Mouse (Mus musculus): Measurements from ENCODE around the gene Ip6k1. TPM values are rescaled to one million over a fixed set of nuclear protein-coding genes. Genes with fewer than 3 reads are reported as not detected.
A peak's percentile ranks its signal among the peaks of the same experiment; 100 is the strongest.

Gene Ip6k1
- polyA plus RNA-seq, 1 experiment from 2014 or later, result 27.9 TPM

GRCm38 (mm10) chr9:107970311-107970710 is 32.0 kb upstream of the Ip6k1 start:
- H3K27ac ChIP-seq (ENCODE audit: low read depth, low read length), result no peak overlapping the region
- 90% methylated on average over 5 of the region's 5 CpGs for WGBS
- no peak for TF ChIP-seq CTCF (IDR thresholded peaks at IDR 0.05; ENCODE audit: low read depth)
- H3K27me3 ChIP-seq (replicated peaks; ENCODE audit: control insufficient read depth, insufficient read depth, low read length), result no peaks in the 10 kb centered on the region
- H3K4me1 ChIP-seq (replicated peaks; ENCODE audit: control insufficient read depth, insufficient read depth, low read length), result no peaks in the 10 kb centered on the region
- no peak overlapping the region for H3K4me2 ChIP-seq (replicated peaks; ENCODE audit: low read depth)
- no peak overlapping the region for H3K9ac ChIP-seq (ENCODE audit: low read depth, low read length)
- peaks cover 8% of the 10 kb centered on the region; the same call in 1 of the 2 replicates for H3K36me3 ChIP-seq (ENCODE audit: control insufficient read depth, insufficient read depth)
- H3K4me3 ChIP-seq (ENCODE audit: low read depth, low read length), result no peak overlapping the region
- H3K9me3 ChIP-seq (ENCODE audit: control insufficient read depth), result no peaks in the 10 kb centered on the region
- no peak for ATAC-seq

DNA sequence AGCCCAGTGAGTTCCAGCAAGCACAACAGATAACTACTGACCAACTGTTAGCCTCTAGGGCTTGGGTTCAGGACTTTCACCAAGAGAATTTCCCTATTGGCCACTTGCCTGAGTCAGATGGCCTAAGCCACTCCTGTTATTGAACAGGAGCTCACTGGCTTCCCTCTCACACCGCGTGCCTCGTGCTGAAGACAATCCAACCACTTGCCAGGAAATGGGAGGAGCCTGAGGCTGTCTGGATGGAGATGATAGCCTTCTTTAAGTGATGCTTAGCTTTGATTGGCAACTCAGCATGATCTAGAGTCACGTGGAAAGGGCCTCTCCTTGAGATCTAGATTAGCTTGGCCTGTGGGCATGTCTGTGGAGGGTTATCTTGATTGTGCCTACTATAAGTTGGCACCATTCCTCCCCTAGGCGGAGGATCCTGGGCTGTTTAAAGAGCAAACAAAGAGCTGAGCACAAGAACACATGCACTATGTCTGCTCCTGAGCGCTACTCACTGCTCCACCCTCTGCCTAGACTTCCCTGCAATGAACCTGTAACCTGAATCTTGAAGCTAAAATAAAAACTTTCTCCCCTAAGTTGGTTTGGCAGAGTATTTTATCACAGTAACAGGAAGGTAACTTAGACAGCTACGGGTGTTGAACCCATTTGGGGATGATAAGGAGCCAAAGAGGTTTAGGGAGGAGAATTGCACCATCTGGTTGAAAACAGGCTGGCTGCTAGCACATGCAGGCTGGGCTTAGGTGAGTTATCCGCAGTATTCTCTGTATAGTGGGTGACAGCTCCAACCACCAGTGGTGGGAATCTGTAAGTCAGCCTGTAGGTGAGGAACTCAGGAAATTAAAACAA is 30.4 kb upstream of the Ip6k1 start:
- H3K4me3 ChIP-seq (ENCODE audit: low read depth, low read length), result no peak overlapping the region
- H3K27me3 ChIP-seq (replicated peaks; ENCODE audit: control insufficient read depth, insufficient read depth, low read length), result no peaks in the 10 kb centered on the region
- no peak for TF ChIP-seq CTCF (IDR thresholded peaks at IDR 0.05; ENCODE audit: low read depth)
- ATAC-seq, result peak; percentile 11; the same call in 1 of the 2 replicates
- H3K27ac ChIP-seq (ENCODE audit: low read depth, low read length), result 0 out of 2 replicates have a peak overlapping the region, but pooled peaks have one; percentile 24
- H3K36me3 ChIP-seq (ENCODE audit: control insufficient read depth, insufficient read depth), result peaks cover 12% of the 10 kb centered on the region; the same call in 1 of the 2 replicates
- no peak overlapping the region for H3K9ac ChIP-seq (ENCODE audit: low read depth, low read length)
- peaks cover 7% of the 10 kb centered on the region; the same call in 1 of the 2 replicates for H3K4me1 ChIP-seq (replicated peaks; ENCODE audit: control insufficient read depth, insufficient read depth, low read length)
- 53% methylated on average over 8 of the region's 8 CpGs for WGBS
- H3K9me3 ChIP-seq (ENCODE audit: control insufficient read depth), result no peaks in the 10 kb centered on the region
- no peak overlapping the region for H3K4me2 ChIP-seq (replicated peaks; ENCODE audit: low read depth)

- H3K9ac ChIP-seq (ENCODE audit: low read depth, low read length), result no peak overlapping the region
- ATAC-seq, result no peak
These were observed 27.7 kb upstream of the Ip6k1 start for GRCm38 (mm10) chr9:107974491-107975171.

DNA sequence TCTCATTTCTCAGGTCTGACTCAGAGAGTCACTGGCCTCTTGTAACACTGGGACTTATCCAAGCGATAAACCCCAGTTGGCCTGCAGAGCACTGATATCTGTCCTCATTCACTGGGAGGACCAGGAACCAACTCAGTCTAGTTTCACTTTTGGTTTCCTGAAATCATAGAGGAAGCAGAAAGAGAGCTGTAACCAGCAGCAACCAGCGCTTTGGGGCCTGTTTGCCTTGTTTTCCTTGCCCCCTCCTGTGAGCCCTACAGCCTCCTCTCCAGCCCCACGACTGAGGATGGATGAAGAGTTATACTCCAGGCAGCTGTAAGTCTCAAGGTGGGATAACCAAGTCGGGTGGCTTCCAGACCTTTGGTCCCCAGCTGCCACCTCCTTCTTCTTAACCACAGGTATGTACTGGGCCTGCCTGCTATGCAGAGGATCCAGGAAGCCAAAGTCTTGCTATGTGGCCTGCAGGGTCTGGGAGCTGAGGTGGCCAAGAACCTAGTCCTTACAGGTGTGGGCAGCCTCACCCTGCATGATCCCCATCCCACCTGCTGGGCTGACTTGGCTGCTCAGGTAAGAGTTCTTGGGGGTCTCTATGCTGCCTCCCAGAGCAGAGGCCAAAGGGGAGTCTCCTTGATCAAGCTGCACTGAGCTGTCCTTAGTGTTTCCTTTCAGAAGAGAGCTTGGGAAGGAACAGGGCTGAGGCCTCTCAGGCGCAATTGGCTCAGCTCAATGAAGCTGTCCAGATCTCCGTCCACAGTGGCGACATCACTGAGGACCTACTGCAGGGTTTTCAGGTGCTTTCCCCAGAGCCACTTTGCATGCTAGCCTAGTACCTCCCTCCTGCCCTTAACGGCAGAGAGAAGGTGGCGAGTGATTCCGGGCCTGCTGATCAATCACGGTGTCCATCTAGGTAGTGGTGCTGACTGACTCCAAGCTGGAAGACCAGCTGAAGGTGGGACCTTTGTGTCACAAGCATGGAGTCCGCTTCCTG is 26.6 kb upstream of the Ip6k1 start, which contains the start of gene Uba7:
Gene Uba7 (plus strand): TSS at position 107 of the 988 bp plus-strand sequence.
- H3K9ac ChIP-seq (ENCODE audit: low read depth, low read length), result peak within 1 kb of the TSS; percentile 56
- whole genome bisulfite sequencing, result 54% methylated on average over 12 of the region's 12 CpGs
- TF ChIP-seq CTCF (IDR thresholded peaks at IDR 0.05; ENCODE audit: low read depth), result no peak
- H3K4me2 ChIP-seq (replicated peaks; ENCODE audit: low read depth), result peak within 1 kb of the TSS; percentile 78
- peaks cover 7% of the 10 kb centered on the region; the same call in 1 of the 2 replicates for H3K4me1 ChIP-seq (replicated peaks; ENCODE audit: control insufficient read depth, insufficient read depth, low read length)
- no peaks in the 10 kb centered on the region for H3K27me3 ChIP-seq (replicated peaks; ENCODE audit: control insufficient read depth, insufficient read depth, low read length)
- H3K4me3 ChIP-seq (ENCODE audit: low read depth, low read length), result peak within 1 kb of the TSS; percentile 37
- ATAC-seq, result peak; percentile 80
- no peaks in the 10 kb centered on the region for H3K9me3 ChIP-seq (ENCODE audit: control insufficient read depth)
- H3K36me3 ChIP-seq (ENCODE audit: control insufficient read depth, insufficient read depth), result peaks cover 45% of the 10 kb centered on the region
- H3K27ac ChIP-seq (ENCODE audit: low read depth, low read length), result peak within 1 kb of the TSS; percentile 76

More at GRCm38 (mm10) chr9:107974491-107975171, 27.7 kb upstream of the Ip6k1 start:
- Histone ChIP-seq H3K4me1 (replicated peaks; ENCODE audit: control insufficient read depth, insufficient read depth, low read length) (peaks cover 7% of the 10 kb centered on the region; the same call in 1 of the 2 replicates), H3K4me3 (ENCODE audit: low read depth, low read length) (no peak overlapping the region), H3K36me3 (ENCODE audit: control insufficient read depth, insufficient read depth) (peaks cover 36% of the 10 kb centered on the region), H3K27ac (ENCODE audit: low read depth, low read length) (no peak overlapping the region; the same call in 1 of the 2 replicates), H3K4me2 (replicated peaks; ENCODE audit: low read depth) (peak overlapping the region; percentile 78), H3K27me3 (replicated peaks; ENCODE audit: control insufficient read depth, insufficient read depth, low read length) (no peaks in the 10 kb centered on the region), H3K9me3 (ENCODE audit: control insufficient read depth) (no peaks in the 10 kb centered on the region)
- no peak for TF ChIP-seq CTCF (IDR thresholded peaks at IDR 0.05; ENCODE audit: low read depth)
- WGBS, result 74% methylated on average over 10 of the region's 10 CpGs

DNA sequence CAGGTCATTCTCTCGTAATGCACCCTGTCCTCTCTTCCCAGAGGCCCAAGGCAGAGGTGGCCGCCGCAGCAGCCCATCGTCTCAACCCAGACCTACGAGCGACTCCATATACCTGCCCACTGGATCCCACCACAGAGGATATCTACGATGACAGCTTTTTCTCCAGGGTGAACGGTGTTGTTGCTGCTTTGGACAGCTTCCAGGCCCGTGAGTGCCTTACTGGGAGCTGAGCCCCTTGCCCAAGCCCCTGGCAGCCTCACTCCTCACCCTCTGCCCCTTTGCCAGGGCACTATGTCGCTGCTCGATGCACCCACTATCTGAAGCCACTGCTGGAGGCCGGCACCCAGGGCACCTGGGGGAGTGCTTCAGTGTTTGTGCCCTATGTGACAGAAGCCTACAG is 23.5 kb upstream of the Ip6k1 start:
- Histone ChIP-seq H3K27ac (ENCODE audit: low read depth, low read length) (no peak overlapping the region), H3K4me3 (ENCODE audit: low read depth, low read length) (no peak overlapping the region), H3K36me3 (ENCODE audit: control insufficient read depth, insufficient read depth) (peaks cover 43% of the 10 kb centered on the region), H3K9ac (ENCODE audit: low read depth, low read length) (no peak overlapping the region), H3K27me3 (replicated peaks; ENCODE audit: control insufficient read depth, insufficient read depth, low read length) (no peaks in the 10 kb centered on the region), H3K4me1 (replicated peaks; ENCODE audit: control insufficient read depth, insufficient read depth, low read length) (peaks cover 10% of the 10 kb centered on the region; the same call in 1 of the 2 replicates), H3K9me3 (ENCODE audit: control insufficient read depth) (no peaks in the 10 kb centered on the region), H3K4me2 (replicated peaks; ENCODE audit: low read depth) (no peak overlapping the region)
- 90% methylated on average over 12 of the region's 12 CpGs for WGBS
- TF ChIP-seq CTCF (IDR thresholded peaks at IDR 0.05; ENCODE audit: low read depth), result no peak
- no peak for ATAC-seq
